Comparison of ENCODE assay signal across 9 mouse cellular contexts in genomic region chr5:127648046-127648445, GRCm38 (mm10). TPM values are rescaled to one million over a fixed set of nuclear protein-coding genes. Genes with fewer than 3 reads are reported as not detected.
DNase-seq lines count a peak whose midpoint lies in the region; ATAC-seq and TF ChIP-seq lines count a peak whose summit lies in the region.
"Had no signal": no experiment of that assay in that cellular context is flagged by ENCODE, and none has a peak within 500 bp of the region (broad histone marks: within the 10 kb centered on the region; RNA-seq: fewer than 3 reads in every experiment).

No protein-coding gene starts in this region.

- H3K4me2 ChIP-seq in intestine, embryonic 14.5 days (ENCODE audit: low read length) = no peak overlapping the region
- H3K4me2 ChIP-seq in intestine, embryonic 15.5 days (replicated peaks) = no peak overlapping the region

- no peak overlapping the region for H3K4me3 ChIP-seq in intestine, embryonic 14.5 days (ENCODE audit: low read depth, low read length)
- H3K4me3 ChIP-seq in intestine, embryonic 15.5 days (replicated peaks) = no peak overlapping the region
- no peak overlapping the region for H3K4me3 ChIP-seq in embryonic fibroblast, embryonic 13.5 days (ENCODE audit: insufficient read depth, low read length)

- TF ChIP-seq POLR2A in embryonic fibroblast, embryonic 13.5 days (IDR thresholded peaks at IDR 0.05; ENCODE audit: low read depth, low read length) = no peak

- no peak overlapping the region for H3K27ac ChIP-seq in intestine, embryonic 14.5 days (ENCODE audit: low read depth)
- no peak overlapping the region for H3K27ac ChIP-seq in intestine, embryonic 15.5 days
- H3K27ac ChIP-seq in embryonic fibroblast, embryonic 13.5 days (ENCODE audit: insufficient read depth, low read length) = no peak overlapping the region

- H3K27me3 ChIP-seq in intestine, embryonic 14.5 days (replicated peaks; ENCODE audit: control insufficient read depth, insufficient read depth, low read length) = no peaks in the 10 kb centered on the region
- no peaks in the 10 kb centered on the region for H3K27me3 ChIP-seq in intestine, embryonic 15.5 days (replicated peaks)

- 0 out of 2 replicates have a peak, but pooled peaks have one; percentile 3 for TF ChIP-seq CTCF in embryonic fibroblast, embryonic 13.5 days (IDR thresholded peaks at IDR 0.05; ENCODE audit: borderline replicate concordance, insufficient read depth, low read length)

- H3K9ac ChIP-seq in intestine, embryonic 14.5 days (ENCODE audit: low read length) = no peak overlapping the region
- no peak overlapping the region for H3K9ac ChIP-seq in intestine, embryonic 15.5 days

- H3K9me3 ChIP-seq in intestine, embryonic 14.5 days (ENCODE audit: control insufficient read depth, low read length) = no peaks in the 10 kb centered on the region
- H3K9me3 ChIP-seq in intestine, embryonic 15.5 days = no peaks in the 10 kb centered on the region

- ATAC-seq in intestine, embryonic 14.5 days (replicated peaks; ENCODE audit: low FRiP score, low TSS enrichment, low read depth) = no peak
- ATAC-seq in intestine, embryonic 15.5 days = no peak
- no peak for ATAC-seq in erythroblast, adult 5-6 weeks (replicated peaks; ENCODE audit: low FRiP score, poor library complexity, severe bottlenecking)

- WGBS in intestine, embryonic 14.5 days = 74% methylated on average over 6 of the region's 6 CpGs
- 66% methylated on average over 6 of the region's 6 CpGs for WGBS in intestine, embryonic 15.5 days

- no peaks in the 10 kb centered on the region for H3K36me3 ChIP-seq in intestine, embryonic 14.5 days (ENCODE audit: control insufficient read depth, insufficient read depth, low read length)
- H3K36me3 ChIP-seq in intestine, embryonic 15.5 days = no peaks in the 10 kb centered on the region

- DNase-seq in intestine, embryonic 14.5 days (ENCODE audit: low spot score) = peak; percentile 50
- peak; percentile 13 for DNase-seq in thymus, postnatal 4 days
- no peak for DNase-seq in thymus, postnatal 10 days (ENCODE audit: low spot score in 2 of 2)
- peak; percentile 19 for DNase-seq in right cerebral cortex, postnatal 4 days
- no peak for DNase-seq in T-cell, adult 2 months (ENCODE audit: low spot score)

- no peaks in the 10 kb centered on the region for H3K4me1 ChIP-seq in intestine, embryonic 14.5 days (replicated peaks; ENCODE audit: control insufficient read depth, insufficient read depth, low read length)
- H3K4me1 ChIP-seq in intestine, embryonic 15.5 days (replicated peaks) = no peaks in the 10 kb centered on the region
- no peaks in the 10 kb centered on the region for H3K4me1 ChIP-seq in embryonic fibroblast, embryonic 13.5 days (ENCODE audit: control insufficient read depth, insufficient read depth, low read length)

RNA-seq across cellular contexts. Expression of gene Slc15a4, which starts 15.3 kb away (rescaled TPM):
- polyA plus RNA-seq in intestine, embryonic 14.5 days (2014; fragmentation: Nextera tagmentation; extraction: Ambion mirVana) = 18.6 and 20.2 TPM in 2 replicates
- polyA plus RNA-seq in intestine, embryonic 15.5 days (2015; fragmentation: Nextera tagmentation; extraction: Ambion mirVana) = 18.1 and 19.2 TPM in 2 replicates
- 18.7 and 19.4 TPM in 2 replicates for polyA plus RNA-seq in embryonic fibroblast, embryonic 13.5 days (2011; ENCODE audit: insufficient read length, low read depth, missing spikeins)
- total RNA-seq in erythroblast, adult 5-6 weeks (2015; ENCODE audit: low replicate concordance) = 5.4 and 37.6 TPM in 2 replicates
- total RNA-seq in erythroblast, adult 5-6 weeks (2017; ENCODE audit: low replicate concordance) = 10.0 and 12.1 TPM in 2 replicates

RNA-seq across cellular contexts. Expression of gene Glt1d1, which starts 16.0 kb away (rescaled TPM):
- 0.43 and 0.49 TPM in 2 replicates for polyA plus RNA-seq in intestine, embryonic 14.5 days (2014; fragmentation: Nextera tagmentation; extraction: Ambion mirVana)
- polyA plus RNA-seq in intestine, embryonic 15.5 days (2015; fragmentation: Nextera tagmentation; extraction: Ambion mirVana) = 0.63 and 0.78 TPM in 2 replicates
- polyA plus RNA-seq in embryonic fibroblast, embryonic 13.5 days (2011; ENCODE audit: insufficient read length, low read depth, missing spikeins) = 0.51 TPM in 1 of 2 replicates, not detected in the other
- 1.3 TPM in 2 replicates for total RNA-seq in erythroblast, adult 5-6 weeks (2015; ENCODE audit: low replicate concordance)
- total RNA-seq in erythroblast, adult 5-6 weeks (2017; ENCODE audit: low replicate concordance) = 0.77 and 1.7 TPM in 2 replicates
- polyA plus RNA-seq: heart, postnatal 0 days had no signal

Comparison
In these comparisons a context has a peak if more than half of its experiments do, and no peak if none do; other contexts are left out.
1. DNase-seq: peak in intestine, embryonic 14.5 days (single experiment), thymus, postnatal 4 days (single experiment) and right cerebral cortex, postnatal 4 days (single experiment); none in thymus, postnatal 10 days (0 of 2) and T-cell, adult 2 months (single experiment).